In genomic region chr3:100180471-100180870, GRCm38 (mm10) we compare ENCODE assay signal across 20 mouse cellular contexts.
"Had no signal": no experiment of that assay in that cellular context is flagged by ENCODE, and none has a peak within 500 bp of the region (broad histone marks: within the 10 kb centered on the region; RNA-seq: fewer than 3 reads in every experiment).

No protein-coding gene starts in this region.

- ATAC-seq: forebrain, embryonic 13.5 days; forebrain, embryonic 14.5 days; forebrain, embryonic 15.5 days; forebrain, embryonic 16.5 days; forebrain, postnatal 0 days had no signal

- DNase-seq: cerebellum, adult 2 months; cerebellum, adult 8-10 months; cerebellum, adult 9-10 months; cerebellum, adult 9-11 months; cerebellum, postnatal 10 days; cerebellum, postnatal 14 days; cerebellum, postnatal 25 days; cerebellum, postnatal 36 days; embryo, embryonic 11 days; forebrain, postnatal 0 days; gastrocnemius, adult 2 months; gastrocnemius, postnatal 10 days; gastrocnemius, postnatal 14 days; gastrocnemius, postnatal 25 days; gastrocnemius, postnatal 36 days; heart, adult 2 months had no signal
